Mouse (Mus musculus) neutrophil, adult 59 days (primary cell): ENCODE results near the gene Abcb11. TPM values are rescaled to one million over a fixed set of nuclear protein-coding genes. Genes with fewer than 3 reads are reported as not detected.

Source experiments
- total RNA-seq, 2 experiments: library from RNA; stranded (reverse); gene quantifications; 1 replicate in 1 of 2; 2 replicates in 1 of 2; pipeline ENCODE4 v1.2.4; 2023

Abcb11 gene
- total RNA-seq: under 1 TPM in 1 of 2 experiments, not detected in 1; 0.09 TPM

GRCm38 (mm10) chr2:69342496-69343221 is at the start of gene Abcb11:
Abcb11 (minus strand) TSS chr2:69342616.

GRCm38 (mm10) chr2:69380281-69380680 is 37.9 kb upstream of the Abcb11 start, which contains the start of gene Dhrs9:
Dhrs9 (plus strand) TSS chr2:69380445.

GRCm38 (mm10) chr2:69210773-69211172 is 131.6 kb downstream of the Abcb11 start, which contains the start of gene G6pc2:
G6pc2 (plus strand) TSS chr2:69211073.

GRCm38 (mm10) chr2:69205791-69206351 is 136.5 kb downstream of the Abcb11 start, which contains the start of gene Spc25:
Spc25 (minus strand) TSS chr2:69206194.

Other genes with a start within 250 kb of the Abcb11 start
- gene Nostrin, start 206.8 kb downstream of the Abcb11 start, total RNA-seq: 1 to 10 TPM; 2.4 to 2.5 TPM
- 10 to 100 TPM; 31.2 to 32.0 TPM for gene Spc25, start 136.4 kb downstream of the Abcb11 start, total RNA-seq
- not detected for gene G6pc2, start 131.5 kb downstream of the Abcb11 start, total RNA-seq
- gene Dhrs9, start 37.8 kb upstream of the Abcb11 start, total RNA-seq: 10 to 100 TPM; 53.6 to 61.4 TPM
- gene Lrp2, start 243.4 kb upstream of the Abcb11 start, total RNA-seq: not detected